Mouse (Mus musculus): Measurements from ENCODE around the gene Abcc12. TPM values are rescaled to one million over a fixed set of nuclear protein-coding genes. Genes with fewer than 3 reads are reported as not detected.

The Abcc12 gene
- polyA plus RNA-seq, 1 experiment = not detected

- Histone ChIP-seq H3K4me3 (ENCODE audit: insufficient read depth, low read length) (no peak overlapping the region), H3K27ac (ENCODE audit: insufficient read depth, low read depth, low read length) (no peak overlapping the region), H3K4me1 (ENCODE audit: control insufficient read depth, insufficient read depth, low read length) (no peaks in the 10 kb centered on the region)
- TF ChIP-seq POLR2A (IDR thresholded peaks at IDR 0.05; ENCODE audit: borderline replicate concordance, low read depth, low read length) (no peak), CTCF (IDR thresholded peaks at IDR 0.05; ENCODE audit: low read depth, low read length) (no peak)
These were observed 98.4 kb downstream of the Abcc12 start for GRCm38 (mm10) chr8:86482116-86482515.

- TF ChIP-seq CTCF (IDR thresholded peaks at IDR 0.05; ENCODE audit: low read depth, low read length) (no peak), POLR2A (IDR thresholded peaks at IDR 0.05; ENCODE audit: borderline replicate concordance, low read depth, low read length) (no peak)
- H3K4me1 ChIP-seq (ENCODE audit: control insufficient read depth, insufficient read depth, low read length) = no peaks in the 10 kb centered on the region
These were observed 104.6 kb downstream of the Abcc12 start for GRCm38 (mm10) chr8:86475711-86476438.

DNA sequence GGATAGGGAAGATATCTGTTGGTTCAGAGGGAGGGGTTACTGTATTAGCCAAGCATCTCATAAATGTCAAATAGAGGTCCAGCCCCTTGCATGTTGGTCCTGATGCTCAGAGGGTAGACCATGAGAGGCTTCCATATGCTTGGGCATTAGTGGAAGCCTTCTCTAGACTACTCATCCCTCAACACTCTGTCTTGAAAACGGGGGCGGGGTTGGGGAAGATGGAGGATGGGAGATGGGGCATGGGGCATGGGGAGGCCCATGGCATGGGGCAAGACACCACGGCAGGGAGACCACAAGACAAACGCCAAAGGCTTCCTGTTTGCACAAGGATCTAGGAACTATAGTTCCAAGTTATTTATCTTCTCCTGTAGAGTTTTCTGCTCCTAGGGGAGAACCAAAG lies 106.0 kb downstream of the Abcc12 start:
- Histone ChIP-seq H3K4me3 (ENCODE audit: insufficient read depth, low read length) (no peak overlapping the region), H3K4me1 (ENCODE audit: control insufficient read depth, insufficient read depth, low read length) (no peaks in the 10 kb centered on the region), H3K27ac (ENCODE audit: insufficient read depth, low read depth, low read length) (no peak overlapping the region)
- no peak for TF ChIP-seq CTCF (IDR thresholded peaks at IDR 0.05; ENCODE audit: low read depth, low read length)
- no peak for TF ChIP-seq POLR2A (IDR thresholded peaks at IDR 0.05; ENCODE audit: borderline replicate concordance, low read depth, low read length)

More at GRCm38 (mm10) chr8:86475711-86476438, 104.6 kb downstream of the Abcc12 start:
- no peak overlapping the region for H3K4me3 ChIP-seq (ENCODE audit: insufficient read depth, low read length)
- no peak overlapping the region for H3K27ac ChIP-seq (ENCODE audit: insufficient read depth, low read depth, low read length)

DNA sequence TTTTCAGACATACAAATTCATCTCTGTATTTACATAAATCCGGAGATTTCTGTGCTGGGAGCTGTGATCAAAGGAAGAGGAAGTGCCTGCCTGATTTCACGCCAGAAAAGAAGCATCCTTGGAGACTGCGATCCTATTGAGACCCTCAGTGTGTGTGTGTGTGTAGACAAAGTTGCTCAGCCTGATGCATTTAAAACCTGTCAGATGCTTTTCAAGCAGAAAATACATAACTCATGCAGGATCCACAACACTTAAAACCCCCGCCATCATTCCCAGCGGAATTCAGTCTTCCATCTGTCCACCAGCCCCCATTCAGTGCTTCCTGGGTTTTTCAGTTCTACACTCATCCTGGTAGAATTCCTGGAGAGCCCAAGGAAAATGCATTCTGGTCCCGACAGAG lies 107.4 kb downstream of the Abcc12 start:
- no peaks in the 10 kb centered on the region for H3K4me1 ChIP-seq (ENCODE audit: control insufficient read depth, insufficient read depth, low read length)
- TF ChIP-seq CTCF (IDR thresholded peaks at IDR 0.05; ENCODE audit: low read depth, low read length) (no peak), POLR2A (IDR thresholded peaks at IDR 0.05; ENCODE audit: borderline replicate concordance, low read depth, low read length) (no peak)
- no peak overlapping the region for H3K4me3 ChIP-seq (ENCODE audit: insufficient read depth, low read length)
- no peak overlapping the region for H3K27ac ChIP-seq (ENCODE audit: insufficient read depth, low read depth, low read length)

- Histone ChIP-seq H3K4me1 (ENCODE audit: control insufficient read depth, insufficient read depth, low read length) (no peaks in the 10 kb centered on the region), H3K27ac (ENCODE audit: insufficient read depth, low read depth, low read length) (no peak overlapping the region), H3K4me3 (ENCODE audit: insufficient read depth, low read length) (no peak overlapping the region)
- TF ChIP-seq POLR2A (IDR thresholded peaks at IDR 0.05; ENCODE audit: borderline replicate concordance, low read depth, low read length) (no peak), CTCF (IDR thresholded peaks at IDR 0.05; ENCODE audit: low read depth, low read length) (no peak)
These were observed 109.8 kb downstream of the Abcc12 start for GRCm38 (mm10) chr8:86470717-86471116.

- Histone ChIP-seq H3K4me1 (ENCODE audit: control insufficient read depth, insufficient read depth, low read length) (no peaks in the 10 kb centered on the region), H3K4me3 (ENCODE audit: insufficient read depth, low read length) (no peak overlapping the region), H3K27ac (ENCODE audit: insufficient read depth, low read depth, low read length) (no peak overlapping the region)
- TF ChIP-seq CTCF (IDR thresholded peaks at IDR 0.05; ENCODE audit: low read depth, low read length) (no peak), POLR2A (IDR thresholded peaks at IDR 0.05; ENCODE audit: borderline replicate concordance, low read depth, low read length) (no peak)
These were observed 117.3 kb downstream of the Abcc12 start for GRCm38 (mm10) chr8:86463215-86463614.

DNA sequence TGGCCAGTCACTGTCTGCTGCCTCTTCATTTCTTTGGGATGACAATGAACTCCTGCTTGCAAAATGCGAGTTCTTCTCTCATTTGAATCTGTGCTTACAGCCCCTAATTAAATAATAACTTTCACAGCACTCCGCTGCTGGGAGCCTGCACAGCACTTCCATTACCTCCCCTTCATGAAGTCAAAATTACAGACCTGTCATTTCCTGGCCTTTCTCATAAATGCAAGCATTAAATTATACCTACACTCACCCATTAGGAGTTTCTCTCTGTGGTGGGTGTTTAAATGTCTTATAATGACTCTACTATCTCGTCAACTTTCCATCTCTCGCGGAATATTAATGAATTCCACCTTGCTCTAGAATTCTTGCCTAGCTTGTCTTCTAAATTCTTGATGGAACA lies 120.1 kb downstream of the Abcc12 start:
- no peak for TF ChIP-seq POLR2A (IDR thresholded peaks at IDR 0.05; ENCODE audit: borderline replicate concordance, low read depth, low read length)
- TF ChIP-seq CTCF (IDR thresholded peaks at IDR 0.05; ENCODE audit: low read depth, low read length) = no peak
- H3K4me1 ChIP-seq (ENCODE audit: control insufficient read depth, insufficient read depth, low read length) = no peaks in the 10 kb centered on the region
- no peak overlapping the region for H3K27ac ChIP-seq (ENCODE audit: insufficient read depth, low read depth, low read length)
- no peak overlapping the region for H3K4me3 ChIP-seq (ENCODE audit: insufficient read depth, low read length)

GRCm38 (mm10) chr8:86453697-86454480 lies 126.6 kb downstream of the Abcc12 start:
- no peak overlapping the region for H3K4me3 ChIP-seq (ENCODE audit: insufficient read depth, low read length)

GRCm38 (mm10) chr8:86449870-86450515 lies 130.5 kb downstream of the Abcc12 start:
- Histone ChIP-seq H3K27ac (ENCODE audit: insufficient read depth, low read depth, low read length) (no peak overlapping the region), H3K4me3 (ENCODE audit: insufficient read depth, low read length) (no peak overlapping the region), H3K4me1 (ENCODE audit: control insufficient read depth, insufficient read depth, low read length) (no peaks in the 10 kb centered on the region)
- no peak for TF ChIP-seq CTCF (IDR thresholded peaks at IDR 0.05; ENCODE audit: low read depth, low read length)
- TF ChIP-seq POLR2A (IDR thresholded peaks at IDR 0.05; ENCODE audit: borderline replicate concordance, low read depth, low read length) = no peak

More at GRCm38 (mm10) chr8:86453697-86454480, 126.6 kb downstream of the Abcc12 start:
- Histone ChIP-seq H3K27ac (ENCODE audit: insufficient read depth, low read depth, low read length) (no peak overlapping the region), H3K4me1 (ENCODE audit: control insufficient read depth, insufficient read depth, low read length) (no peaks in the 10 kb centered on the region)
- TF ChIP-seq POLR2A (IDR thresholded peaks at IDR 0.05; ENCODE audit: borderline replicate concordance, low read depth, low read length) (no peak), CTCF (IDR thresholded peaks at IDR 0.05; ENCODE audit: low read depth, low read length) (no peak)
